Mouse (Mus musculus) left cerebral cortex, postnatal 10 days (tissue): Measurements from ENCODE around the gene Zhx3. TPM values are rescaled to one million over a fixed set of nuclear protein-coding genes. Genes with fewer than 3 reads are reported as not detected.

Experiments used
- DNase-seq, 2 experiments: peaks; one replicate each; pipeline ENCODE4 v3.0.0; 2021 to 2022; ENCODE audit warnings: low spot score in 2 of 2, mixed read lengths in 1 of 2; ENCODE audit errors: extremely low spot score in 1 of 2
- intact Hi-C: fragments of 180-260 bp; cut with DNase I; formaldehyde crosslinking; loops from one replicate; pipeline ENCODE4 v1.15.1; 2025
- total RNA-seq, 2 experiments: library from RNA; stranded (reverse); gene quantifications; 2 replicates each; pipeline ENCODE4 v1.2.3; 2021

The Zhx3 gene
- total RNA-seq, 2 experiments from 2014 or later, result 66.7 to 78.4 TPM

GRCm38 (mm10) chr2:160848186-160848585 is 24.6 kb downstream of the Zhx3 start:
- no peak for DNase-seq
- intact Hi-C loops, result no loop called here

- intact Hi-C loops, result no loop called here
- DNase-seq, result no peak
Observed at GRCm38 (mm10) chr2:160847664-160848063, 25.1 kb downstream of the Zhx3 start.

GRCm38 (mm10) chr2:160840838-160841237 is 32.0 kb downstream of the Zhx3 start:
- intact Hi-C loops, result no loop called here
- no peak for DNase-seq

- intact Hi-C loops, result no loop called here
- DNase-seq, result no peak
Observed at GRCm38 (mm10) chr2:160810802-160811201, 62.0 kb downstream of the Zhx3 start.

- intact Hi-C loops, result no loop called here
- DNase-seq, result no peak
Observed at GRCm38 (mm10) chr2:160810376-160810775, 62.4 kb downstream of the Zhx3 start.

GRCm38 (mm10) chr2:160806091-160806521 is 66.7 kb downstream of the Zhx3 start:
- DNase-seq, result peak in 1 of 2 experiments; percentile 56
- intact Hi-C loops, result no loop called here

- intact Hi-C loops, result no loop called here
- no peak for DNase-seq
Observed at GRCm38 (mm10) chr2:160804794-160805527, 67.8 kb downstream of the Zhx3 start.

GRCm38 (mm10) chr2:160802326-160802725 is 70.5 kb downstream of the Zhx3 start:
- intact Hi-C loops, result no loop called here

GRCm38 (mm10) chr2:160800967-160801366 is 71.8 kb downstream of the Zhx3 start:
- no peak for DNase-seq
- intact Hi-C loops, result no loop called here

More at GRCm38 (mm10) chr2:160802326-160802725, 70.5 kb downstream of the Zhx3 start:
- DNase-seq, result no peak

- intact Hi-C loops, result no loop called here
- no peak for DNase-seq
Observed at GRCm38 (mm10) chr2:160798206-160798605, 74.6 kb downstream of the Zhx3 start.

- peak; percentile 58 to 80 for DNase-seq
- intact Hi-C loops, result no loop called here
Observed at GRCm38 (mm10) chr2:160796973-160797372, 75.8 kb downstream of the Zhx3 start.

- intact Hi-C loops, result no loop called here
- no peak for DNase-seq
Observed at GRCm38 (mm10) chr2:160793117-160793516, 79.7 kb downstream of the Zhx3 start.

GRCm38 (mm10) chr2:160789741-160790140 is 83.1 kb downstream of the Zhx3 start:
- no peak for DNase-seq
- intact Hi-C loops, result loop anchor here (5.0 kb wide), 1 partner anchor 83 kb away; the partner anchor contains the start of gene Zhx3

- intact Hi-C loops, result loop anchor here (5.0 kb wide), 1 partner anchor 83 kb away; the partner anchor contains the start of gene Zhx3
- DNase-seq, result no peak
Observed at GRCm38 (mm10) chr2:160789046-160789445, 83.8 kb downstream of the Zhx3 start.

- peak in 1 of 2 experiments; percentile 61 for DNase-seq
- intact Hi-C loops, result loop anchor here (5.0 kb wide), 1 partner anchor 86 kb away; the partner anchor contains the start of gene Zhx3
Observed at GRCm38 (mm10) chr2:160786333-160786732, 86.5 kb downstream of the Zhx3 start.

- intact Hi-C loops, result no loop called here
- no peak for DNase-seq
Observed at GRCm38 (mm10) chr2:160780834-160781219, 92.0 kb downstream of the Zhx3 start.

GRCm38 (mm10) chr2:160780154-160780833 is 92.5 kb downstream of the Zhx3 start:
- intact Hi-C loops, result no loop called here

GRCm38 (mm10) chr2:160778034-160778433 is 94.8 kb downstream of the Zhx3 start:
- intact Hi-C loops, result no loop called here
- no peak for DNase-seq

More at GRCm38 (mm10) chr2:160780154-160780833, 92.5 kb downstream of the Zhx3 start:
- no peak for DNase-seq

GRCm38 (mm10) chr2:160771325-160772276 is 101.2 kb downstream of the Zhx3 start:
- intact Hi-C loops, result no loop called here
- no peak for DNase-seq
